Mouse (Mus musculus) hindbrain, embryonic 11.5 days (tissue): ENCODE measurements around the gene Calcrl. TPM values are rescaled to one million over a fixed set of nuclear protein-coding genes. Genes with fewer than 3 reads are reported as not detected.
A peak's percentile ranks its signal among the peaks of the same experiment; 100 is the strongest.

Experiments
- ATAC-seq: fragments of 200-750 bp; cut with Nextera tagmentation; 2 replicates; pipeline ENCODE4 v1.8.0; 2017; ENCODE audit warnings: mild to moderate bottlenecking, moderate TSS enrichment, moderate library complexity; ENCODE audit not compliant: low FRiP score
- DNase-seq: peaks from one replicate; pipeline ENCODE4 v3.0.0-alpha.2; 2015; ENCODE audit warnings: low spot score
- H3K27ac ChIP-seq: fragments of 300-500 bp; sonication (generic); 2 replicates; pipeline ENCODE4 v1.5.1; 2014; ENCODE audit warnings: mild to moderate bottlenecking, low read depth, low read length
- H3K27me3 ChIP-seq: fragments of 300-500 bp; sonication (generic); 2 replicates; pipeline ENCODE4 v1.6.1; 2014; ENCODE audit warnings: mild to moderate bottlenecking, low read length, moderate library complexity, mixed read lengths; ENCODE audit not compliant: control insufficient read depth, insufficient read depth
- H3K36me3 ChIP-seq: fragments of 300-500 bp; sonication (generic); 2 replicates; pipeline ENCODE4 v1.6.1; 2014; ENCODE audit warnings: mild to moderate bottlenecking, low read length, moderate library complexity, mixed read lengths; ENCODE audit not compliant: control insufficient read depth, insufficient read depth
- H3K4me1 ChIP-seq: fragments of 300-500 bp; sonication (generic); replicated peaks from 2 replicates; pipeline ENCODE4 v1.6.1; 2014; ENCODE audit warnings: low read length, mixed read lengths; ENCODE audit not compliant: control insufficient read depth, insufficient read depth
- H3K4me2 ChIP-seq: fragments of 300-500 bp; sonication (generic); replicated peaks from 2 replicates; pipeline ENCODE4 v1.6.1; 2014; ENCODE audit warnings: mild to moderate bottlenecking, low read depth, low read length
- H3K4me3 ChIP-seq: fragments of 300-500 bp; sonication (generic); 2 replicates; pipeline ENCODE4 v1.5.1; 2014; ENCODE audit warnings: low read depth, low read length
- H3K9ac ChIP-seq: fragments of 300-500 bp; sonication (generic); 2 replicates; pipeline ENCODE4 v1.6.1; 2014; ENCODE audit warnings: low read depth, low read length
- H3K9me3 ChIP-seq: fragments of 300-500 bp; sonication (generic); 2 replicates; pipeline ENCODE4 v1.6.1; 2016; ENCODE audit warnings: low read length; ENCODE audit not compliant: control insufficient read depth
- WGBS: fragments of 180-500 bp; shearing (Covaris S2); extraction: QIAGEN DNeasy Blood & Tissue Kit; methylation state at CpG from one replicate; pipeline ENCODE4 v1.1.7; 2014; 5-methylcytosine and 5-hydroxymethylcytosine counted together
- polyA plus RNA-seq: library from polyadenylated mRNA; unstranded; fragments of >200 nt; fragmentation: Nextera tagmentation; extraction: Ambion mirVana; gene quantifications from 2 replicates; pipeline ENCODE4 v1.2.1, GENCODE M21; 2014

Gene Calcrl
- polyA plus RNA-seq, 1 experiment from 2014 or later, result 17.7 TPM

GRCm38 (mm10) chr2:84365266-84365665 is 59.9 kb downstream of the Calcrl start:
- Histone ChIP-seq H3K27ac (no peak overlapping the region), H3K4me1 (no peaks in the 10 kb centered on the region), H3K27me3 (no peaks in the 10 kb centered on the region), H3K36me3 (no peaks in the 10 kb centered on the region), H3K9me3 (no peaks in the 10 kb centered on the region), H3K4me3 (no peak overlapping the region), H3K9ac (no peak overlapping the region), H3K4me2 (no peak overlapping the region)
- no peak for DNase-seq
- WGBS, result 87% methylated on average over 3 of the region's 3 CpGs
- ATAC-seq, result no peak

DNA sequence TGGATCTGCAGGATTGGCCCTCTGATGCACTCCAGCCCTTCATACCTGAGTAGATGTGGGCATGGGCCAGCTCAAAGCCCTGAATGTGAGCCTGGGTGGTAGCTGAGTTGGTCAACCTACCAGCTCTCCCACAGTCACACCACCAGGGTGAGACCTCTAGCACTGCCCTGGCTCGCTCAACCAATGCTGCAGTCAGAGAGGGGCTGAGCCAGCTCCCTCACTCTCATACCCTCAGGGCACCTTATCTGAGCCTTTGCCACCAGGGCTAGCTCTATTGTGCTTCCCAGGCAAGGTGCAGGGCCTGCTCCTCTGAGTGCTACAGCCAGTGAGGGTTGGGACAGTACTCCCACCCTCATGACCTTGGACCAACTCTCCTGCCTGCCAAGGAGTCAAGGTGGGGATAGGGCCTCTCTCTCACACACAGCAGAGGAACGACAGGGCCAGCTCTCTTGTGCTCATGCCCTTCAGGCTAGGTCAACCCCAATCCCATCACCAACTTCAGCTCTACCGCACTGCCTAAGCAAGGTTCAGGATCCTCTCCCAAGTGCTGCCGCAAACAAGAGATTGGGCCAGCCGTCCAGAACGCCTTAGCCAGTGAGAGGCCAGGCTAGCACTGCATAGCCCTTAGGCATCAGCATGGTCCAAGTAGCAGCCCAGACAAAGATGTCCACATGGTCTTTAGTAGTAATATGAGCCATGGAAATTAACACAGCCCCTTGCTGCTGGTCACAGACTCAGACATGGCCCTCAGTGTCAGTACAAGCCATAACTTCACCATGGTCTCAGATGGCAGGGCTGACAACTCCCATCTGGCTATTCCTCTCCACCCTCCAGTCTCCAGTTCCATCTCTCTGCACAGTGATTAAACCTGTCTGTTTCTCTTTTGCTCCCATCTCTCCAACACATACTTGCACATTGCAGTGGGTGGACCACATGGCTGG is 62.2 kb downstream of the Calcrl start:
- H3K9ac ChIP-seq, result no peak overlapping the region
- H3K4me3 ChIP-seq, result no peak overlapping the region
- ATAC-seq (peak; percentile 43), DNase-seq (no peak)
- no peak overlapping the region for H3K4me2 ChIP-seq
- WGBS, result 92% methylated on average over 6 of the region's 6 CpGs
- H3K9me3 ChIP-seq, result no peaks in the 10 kb centered on the region
- H3K27ac ChIP-seq, result no peak overlapping the region
- H3K27me3 ChIP-seq, result no peaks in the 10 kb centered on the region
- no peaks in the 10 kb centered on the region for H3K36me3 ChIP-seq
- no peaks in the 10 kb centered on the region for H3K4me1 ChIP-seq

DNA sequence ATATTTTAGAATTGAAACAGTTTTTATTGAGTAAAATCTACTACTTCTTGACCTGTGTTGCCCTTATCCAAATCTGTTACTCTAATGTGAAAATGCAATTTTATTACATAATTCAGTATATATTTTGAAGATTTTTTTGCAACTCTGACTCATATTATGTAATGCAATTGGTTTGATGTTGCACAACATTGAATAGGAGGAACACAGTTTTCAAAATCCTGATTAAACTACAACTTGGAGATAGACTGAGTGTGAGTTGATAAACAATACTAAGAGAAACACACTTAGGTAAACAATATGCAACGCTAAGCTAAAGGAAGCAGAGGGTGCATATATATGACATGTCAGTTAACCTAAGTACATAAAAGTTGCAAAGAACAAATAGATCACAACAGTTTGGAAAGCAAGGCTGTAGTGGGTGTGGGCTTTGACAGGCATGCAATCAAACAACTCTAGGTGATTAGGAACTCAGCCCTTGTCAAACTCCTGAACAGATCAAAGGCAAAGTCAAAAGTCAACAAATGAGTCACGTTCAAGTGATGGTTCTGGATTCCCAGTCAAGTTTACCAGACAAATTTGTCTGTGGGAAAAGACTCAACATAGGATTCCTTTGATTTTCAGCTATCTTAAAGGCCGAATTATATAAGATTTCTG is 66.4 kb downstream of the Calcrl start:
- Histone ChIP-seq H3K36me3 (no peaks in the 10 kb centered on the region), H3K4me3 (no peak overlapping the region), H3K27ac (no peak overlapping the region), H3K9me3 (no peaks in the 10 kb centered on the region), H3K9ac (no peak overlapping the region), H3K4me2 (no peak overlapping the region), H3K27me3 (no peaks in the 10 kb centered on the region), H3K4me1 (no peaks in the 10 kb centered on the region)
- 71% methylated on average over 3 of the region's 3 CpGs for WGBS
- no peak for DNase-seq
- no peak for ATAC-seq

- DNase-seq (no peak), ATAC-seq (no peak)
- H3K9me3 ChIP-seq, result no peaks in the 10 kb centered on the region
- H3K27ac ChIP-seq, result no peak overlapping the region
- no peaks in the 10 kb centered on the region for H3K36me3 ChIP-seq
- H3K4me1 ChIP-seq, result no peaks in the 10 kb centered on the region
- H3K9ac ChIP-seq, result no peak overlapping the region
- 91% methylated on average over 4 of the region's 4 CpGs for WGBS
- no peaks in the 10 kb centered on the region for H3K27me3 ChIP-seq
- H3K4me3 ChIP-seq, result no peak overlapping the region
- H3K4me2 ChIP-seq, result no peak overlapping the region
Measured at GRCm38 (mm10) chr2:84355281-84355680, 69.9 kb downstream of the Calcrl start.

DNA sequence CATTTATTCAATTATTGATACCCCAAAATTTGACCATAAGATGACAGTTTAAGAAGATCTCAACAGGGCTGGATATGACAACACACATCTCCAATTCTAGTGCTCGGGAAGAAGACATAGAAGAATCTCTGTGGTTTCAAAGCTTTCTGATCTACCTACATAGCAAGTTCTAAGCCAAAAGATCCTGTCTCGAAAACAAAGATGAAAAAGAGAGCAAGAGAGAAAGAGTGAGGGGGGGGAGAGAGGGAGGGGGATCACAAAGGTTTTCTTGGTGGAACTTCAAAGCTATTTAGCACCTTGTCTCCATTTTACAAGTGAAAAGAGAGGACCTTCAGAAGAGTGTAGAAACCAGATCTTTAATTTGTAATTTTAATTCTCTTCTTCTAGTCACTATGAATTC is 77.8 kb downstream of the Calcrl start:
- Histone ChIP-seq H3K4me3 (no peak overlapping the region), H3K27me3 (no peaks in the 10 kb centered on the region), H3K9me3 (no peaks in the 10 kb centered on the region), H3K4me1 (no peaks in the 10 kb centered on the region), H3K4me2 (no peak overlapping the region), H3K9ac (no peak overlapping the region), H3K36me3 (no peaks in the 10 kb centered on the region), H3K27ac (no peak overlapping the region)
- WGBS, result 88% methylated on average over 2 of the region's 2 CpGs
- ATAC-seq (no peak), DNase-seq (no peak)

DNA sequence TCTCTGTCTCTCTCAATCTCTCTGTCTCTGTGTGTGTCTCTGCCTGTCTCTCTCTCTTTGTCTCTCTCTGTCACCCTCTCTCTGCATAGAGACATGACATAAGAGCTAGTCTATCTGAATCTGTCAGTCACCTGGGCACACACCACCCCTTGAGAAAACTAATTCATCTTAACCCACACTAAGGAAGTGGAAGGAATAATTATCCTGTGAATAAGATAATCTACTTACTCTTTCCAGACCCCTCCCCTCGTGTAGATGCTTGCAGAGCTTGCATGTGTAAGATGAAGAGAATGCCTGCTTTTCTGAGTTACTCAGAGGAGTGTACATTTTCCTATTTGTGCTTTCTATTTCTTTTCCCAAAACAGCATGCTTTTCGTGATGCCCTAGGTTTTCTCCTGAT is 81.5 kb downstream of the Calcrl start:
- no peak for DNase-seq
- Histone ChIP-seq H3K27me3 (no peaks in the 10 kb centered on the region), H3K9me3 (no peaks in the 10 kb centered on the region), H3K36me3 (no peaks in the 10 kb centered on the region), H3K4me3 (no peak overlapping the region), H3K27ac (no peak overlapping the region), H3K4me2 (no peak overlapping the region), H3K9ac (no peak overlapping the region), H3K4me1 (no peaks in the 10 kb centered on the region)
- ATAC-seq, result no peak
- WGBS, result 69% methylated on average over 2 of the region's 2 CpGs

DNA sequence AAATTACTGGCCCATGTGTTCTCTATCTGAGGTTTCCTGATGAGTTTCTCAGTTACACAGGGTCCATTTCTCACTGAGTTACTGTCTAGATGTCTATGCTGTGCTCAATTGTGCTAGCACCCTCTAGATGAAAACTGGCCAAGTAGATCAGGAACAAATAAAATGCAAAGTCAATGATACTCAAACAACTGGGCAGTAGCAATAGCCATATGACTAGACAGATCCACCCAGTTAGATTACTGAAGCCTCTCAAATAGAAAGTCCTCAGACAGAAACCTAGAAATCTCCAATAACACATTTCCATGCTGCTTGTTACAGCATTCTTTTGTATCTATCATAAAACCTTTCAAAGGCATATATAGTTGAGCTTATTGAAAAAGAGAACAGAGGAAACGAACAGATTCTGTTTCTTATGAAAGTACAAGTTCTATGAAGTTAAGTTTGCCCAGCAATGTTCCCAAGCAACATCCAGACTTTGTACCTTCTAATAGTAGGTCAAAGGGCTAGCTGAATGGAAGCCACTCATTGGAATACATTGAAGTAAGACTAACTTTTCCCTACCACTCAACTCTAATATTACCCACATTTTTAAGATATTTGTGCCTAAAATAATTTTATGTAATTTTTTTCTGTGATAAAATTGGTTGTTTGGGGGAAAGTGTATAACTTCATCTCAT is 87.3 kb downstream of the Calcrl start:
- Histone ChIP-seq H3K4me3 (no peak overlapping the region), H3K9ac (no peak overlapping the region), H3K4me1 (no peaks in the 10 kb centered on the region), H3K9me3 (no peaks in the 10 kb centered on the region), H3K27ac (no peak overlapping the region), H3K4me2 (no peak overlapping the region), H3K27me3 (no peaks in the 10 kb centered on the region), H3K36me3 (no peaks in the 10 kb centered on the region)
- 86% methylated on average over 1 of the region's 1 CpGs for WGBS
- ATAC-seq (no peak), DNase-seq (no peak)

DNA sequence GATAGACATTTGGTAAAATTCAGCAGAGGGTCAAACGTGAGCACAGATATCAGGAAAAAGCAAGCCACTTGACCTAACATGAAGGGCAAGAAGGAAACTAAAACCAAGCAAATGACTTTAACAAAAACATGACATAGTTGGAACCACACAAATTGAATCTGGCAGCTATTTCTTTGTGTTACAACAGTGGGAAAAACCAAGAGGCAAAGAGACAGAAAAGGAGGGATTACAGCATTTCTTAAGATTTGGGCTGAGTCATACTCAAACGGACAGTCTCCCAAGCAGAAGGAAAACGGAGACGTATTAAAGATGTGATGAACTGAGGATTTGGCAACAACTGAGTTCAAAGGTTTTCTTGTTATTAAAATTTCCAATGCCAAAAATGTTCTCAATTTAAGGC is 88.9 kb downstream of the Calcrl start:
- DNase-seq (no peak), ATAC-seq (no peak)
- Histone ChIP-seq H3K4me3 (no peak overlapping the region), H3K9ac (no peak overlapping the region), H3K4me1 (no peaks in the 10 kb centered on the region), H3K9me3 (no peaks in the 10 kb centered on the region), H3K36me3 (no peaks in the 10 kb centered on the region), H3K27me3 (no peaks in the 10 kb centered on the region), H3K4me2 (no peak overlapping the region), H3K27ac (no peak overlapping the region)
- WGBS, result 89% methylated on average over 4 of the region's 4 CpGs
